24 mouse cellular contexts compared by ENCODE assay signal in genomic region chr1:162240720-162241119, GRCm38 (mm10).
DNase-seq lines count a peak whose midpoint lies in the region; ATAC-seq and TF ChIP-seq lines count a peak whose summit lies in the region.
"Had no signal": no experiment of that assay in that cellular context is flagged by ENCODE, and none has a peak within 500 bp of the region (broad histone marks: within the 10 kb centered on the region; RNA-seq: fewer than 3 reads in every experiment).

No protein-coding gene starts in this region.

- H3K9me3 ChIP-seq in kidney, postnatal 0 days (replicated peaks; ENCODE audit: low read length): no peaks in the 10 kb centered on the region
- no peaks in the 10 kb centered on the region for H3K9me3 ChIP-seq in limb, embryonic 10.5 days (replicated peaks)
- H3K9me3 ChIP-seq: embryonic facial prominence, embryonic 12.5 days; forebrain, embryonic 12.5 days; hindbrain, embryonic 10.5 days; intestine, embryonic 15.5 days; liver, embryonic 13.5 days; lung, embryonic 15.5 days had no signal

- no peak overlapping the region for H3K9ac ChIP-seq in kidney, postnatal 0 days (ENCODE audit: low read depth, low read length)
- H3K9ac ChIP-seq: embryonic facial prominence, embryonic 12.5 days; forebrain, embryonic 12.5 days; intestine, embryonic 15.5 days; liver, embryonic 13.5 days; lung, embryonic 15.5 days had no signal

- no peak for ATAC-seq in kidney, postnatal 0 days (replicated peaks; ENCODE audit: low FRiP score, low read depth)
- ATAC-seq: CD4-positive, CD25-positive, alpha-beta regulatory T cell, adult 4 months; hindbrain, embryonic 16.5 days; intestine, embryonic 15.5 days had no signal

- H3K4me2 ChIP-seq in kidney, postnatal 0 days (ENCODE audit: low read length): no peak overlapping the region
- H3K4me2 ChIP-seq: embryonic facial prominence, embryonic 12.5 days; forebrain, embryonic 12.5 days; heart, embryonic 11.5 days; intestine, embryonic 15.5 days; liver, embryonic 13.5 days; lung, embryonic 15.5 days had no signal

- no peaks in the 10 kb centered on the region for H3K27me3 ChIP-seq in kidney, postnatal 0 days (ENCODE audit: insufficient read depth, low read length)
- no peaks in the 10 kb centered on the region for H3K27me3 ChIP-seq in limb, embryonic 10.5 days (ENCODE audit: low read depth, poor library complexity, severe bottlenecking)
- H3K27me3 ChIP-seq: embryonic facial prominence, embryonic 12.5 days; forebrain, embryonic 12.5 days; intestine, embryonic 15.5 days; liver, embryonic 13.5 days; lung, embryonic 15.5 days had no signal

- peak overlapping the region; percentile 55; the same call in 1 of the 2 replicates for H3K27ac ChIP-seq in kidney, postnatal 0 days
- peak overlapping the region; percentile 51; the same call in 1 of the 2 replicates for H3K27ac ChIP-seq in limb, embryonic 10.5 days
- H3K27ac ChIP-seq: embryonic facial prominence, embryonic 12.5 days; forebrain, embryonic 12.5 days; hindbrain, embryonic 10.5 days; intestine, embryonic 15.5 days; left cerebral cortex, adult 2 months; liver, embryonic 13.5 days; lung, embryonic 15.5 days; stomach, postnatal 0 days had no signal

- H3K4me1 ChIP-seq in kidney, postnatal 0 days (replicated peaks; ENCODE audit: insufficient read depth, low read length): no peaks in the 10 kb centered on the region; the same call in 1 of the 2 replicates
- H3K4me1 ChIP-seq in limb, embryonic 10.5 days: peaks cover 46% of the 10 kb centered on the region
- H3K4me1 ChIP-seq: forebrain, embryonic 12.5 days; intestine, embryonic 15.5 days; liver, embryonic 13.5 days had no signal

- no peaks in the 10 kb centered on the region for H3K36me3 ChIP-seq in kidney, postnatal 0 days (ENCODE audit: insufficient read depth, low read length)
- H3K36me3 ChIP-seq in limb, embryonic 10.5 days: no peaks in the 10 kb centered on the region
- H3K36me3 ChIP-seq: embryonic facial prominence, embryonic 12.5 days; forebrain, embryonic 12.5 days; hindbrain, embryonic 10.5 days; intestine, embryonic 15.5 days; liver, embryonic 13.5 days; lung, embryonic 15.5 days had no signal

- no peak overlapping the region for H3K4me3 ChIP-seq in kidney, postnatal 0 days (replicated peaks; ENCODE audit: low read depth, low read length)
- no peak overlapping the region for H3K4me3 ChIP-seq in limb, embryonic 10.5 days
- H3K4me3 ChIP-seq: embryonic facial prominence, embryonic 12.5 days; erythroblast, embryonic 14.5 days; forebrain, embryonic 12.5 days; hindbrain, embryonic 10.5 days; intestine, embryonic 15.5 days; left cerebral cortex, adult 2 months; liver, embryonic 13.5 days; lung, embryonic 15.5 days had no signal

- TF ChIP-seq CTCF in kidney, postnatal 0 days (IDR thresholded peaks at IDR 0.05; ENCODE audit: low read depth): no peak

- peak; percentile 14 for DNase-seq in adrenal gland, adult 8-10 months
- DNase-seq in adrenal gland, postnatal 25 days: no peak
- DNase-seq in kidney, postnatal 0 days (ENCODE audit: low spot score): peak; percentile 82
- no peak for DNase-seq in kidney, postnatal 25 days
- DNase-seq in adipocyte (ENCODE audit: low spot score): peak; percentile 29
- DNase-seq in limb, embryonic 10.5 days (ENCODE audit: low spot score): no peak
- no peak for DNase-seq in T-cell, adult 2 months (ENCODE audit: low spot score)
- DNase-seq: cerebellum, adult 18-20 months; cerebellum, postnatal 14 days; layer of hippocampus, adult 9-11 months; liver, embryonic 13.5 days; lung, postnatal 4 days; midbrain, embryonic 14.5 days had no signal

- 75% methylated on average over 4 of the region's 4 CpGs for WGBS in kidney, postnatal 0 days
- WGBS in limb, embryonic 10.5 days: 95% methylated on average over 4 of the region's 4 CpGs

Comparison
In these comparisons a context has a peak if more than half of its experiments do, and no peak if none do; other contexts are left out.
1. DNase-seq: peak in adrenal gland, adult 8-10 months (single experiment), kidney, postnatal 0 days (single experiment) and adipocyte (single experiment); none in adrenal gland, postnatal 25 days (single experiment), kidney, postnatal 25 days (0 of 2), limb, embryonic 10.5 days (single experiment) and T-cell, adult 2 months (single experiment).